Mouse (Mus musculus): ENCODE results near the gene Fuca1. TPM values are rescaled to one million over a fixed set of nuclear protein-coding genes. Genes with fewer than 3 reads are reported as not detected.

Gene Fuca1
- polyA plus RNA-seq (2014; fragmentation: Illumina TruSeq; extraction: RNeasy Lipid Tissue Mini Kit (QIAGEN cat#74804); ENCODE audit: low read depth, low replicate concordance) = 29.1 TPM

GRCm38 (mm10) chr4:135920304-135921241 is at the start of gene Fuca1:
Gene Fuca1 (plus strand): TSS chr4:135920735.

DNA sequence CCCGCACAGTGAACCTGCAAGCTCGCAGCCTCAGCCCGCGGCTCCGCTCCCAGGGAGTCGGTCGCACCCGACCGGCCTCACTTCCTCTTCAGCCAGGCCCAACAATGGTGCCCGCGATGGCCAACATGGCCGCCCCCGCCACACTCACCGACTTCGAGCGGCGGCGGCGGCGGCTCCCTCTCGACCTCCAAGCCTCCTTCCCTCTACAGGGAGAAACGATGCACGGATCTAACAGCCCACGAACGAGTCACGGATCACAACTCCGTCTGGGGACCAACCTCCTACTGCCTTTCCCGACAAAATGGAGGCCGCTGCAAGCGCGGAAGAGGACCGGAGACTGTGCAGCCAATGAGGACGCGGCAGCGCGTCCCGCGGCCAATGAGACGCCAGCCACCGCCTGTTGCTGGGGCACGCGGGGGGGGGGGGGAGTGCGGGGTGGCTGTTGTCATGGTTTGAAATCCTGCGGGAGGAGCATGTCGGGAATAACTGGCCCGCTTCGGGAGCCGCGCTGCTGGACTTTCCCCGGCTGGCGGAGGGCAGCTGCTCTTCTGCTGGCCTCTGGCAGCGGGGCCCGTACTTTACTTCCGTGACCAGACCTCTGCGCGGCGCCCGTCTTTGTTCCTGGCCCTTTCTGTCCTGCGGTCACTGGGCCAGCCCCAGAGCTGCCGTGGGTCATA is 46.9 kb upstream of the Fuca1 start, which contains the start of gene Pnrc2:
Gene Pnrc2 (minus strand): TSS at position 325 of the 677 bp plus-strand sequence.

DNA sequence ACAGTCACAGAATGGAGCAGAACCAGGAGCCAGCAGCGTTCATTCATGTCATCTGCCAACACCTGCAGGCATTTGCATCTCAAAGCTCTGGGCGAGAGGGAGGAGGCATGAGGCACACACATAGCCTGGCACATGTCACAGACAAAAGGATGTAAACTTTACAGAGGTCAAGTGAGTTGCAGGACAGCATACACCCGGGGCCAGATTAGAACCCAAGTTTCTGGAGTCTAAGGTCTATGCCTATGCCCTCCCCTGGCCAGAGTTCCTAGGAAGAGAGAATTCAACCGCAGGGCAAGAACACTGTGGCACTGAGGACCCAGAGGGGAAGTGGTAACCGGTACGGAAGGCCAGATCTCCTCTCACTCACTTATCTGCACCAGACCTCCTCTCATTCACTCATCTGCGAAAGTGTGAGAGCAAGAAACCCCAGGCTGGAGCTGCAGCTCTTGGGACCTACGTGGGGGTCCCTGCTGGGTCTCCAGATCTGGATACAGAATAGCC is 25.4 kb upstream of the Fuca1 start, which contains the start of gene Cnr2:
Gene Cnr2 (plus strand): TSS at position 324 of the 501 bp plus-strand sequence.

GRCm38 (mm10) chr4:135946278-135946658 is 25.7 kb downstream of the Fuca1 start, which contains the start of gene Hmgcl:
Gene Hmgcl (plus strand): TSS chr4:135946448.

GRCm38 (mm10) chr4:135963457-135964193 is 43.1 kb downstream of the Fuca1 start, which contains the start of gene Gale:
Gene Gale (plus strand): TSS chr4:135963727.

DNA sequence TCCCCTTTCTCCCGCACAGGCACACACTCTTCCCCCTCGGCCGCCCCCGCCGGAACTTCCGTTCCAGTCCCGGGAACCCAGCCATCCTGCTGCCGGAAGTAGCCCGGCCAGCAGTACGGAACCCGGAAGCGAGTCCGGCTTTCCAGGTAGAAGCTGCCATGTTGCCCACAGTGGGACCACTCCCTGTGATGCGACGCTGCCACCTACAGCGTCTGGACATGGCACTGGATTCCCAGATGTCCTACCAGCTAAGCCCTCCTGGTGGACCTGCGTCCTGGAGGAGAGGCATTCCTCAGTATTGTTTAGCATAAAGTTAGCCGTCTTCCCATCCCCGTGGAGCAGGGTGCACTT is 52.0 kb downstream of the Fuca1 start, which contains the start of gene Lypla2:
Gene Lypla2 (minus strand): TSS at position 71 of the 351 bp plus-strand sequence.

GRCm38 (mm10) chr4:135986943-135987710 is 66.6 kb downstream of the Fuca1 start, which contains the start of gene Pithd1:
Gene Pithd1 (minus strand): TSS chr4:135987264.

Other genes starting within 250 kb of the Fuca1 start
- not detected for gene Ifnlr1, start 234.4 kb upstream of the Fuca1 start, polyA plus RNA-seq (2014; fragmentation: Illumina TruSeq; extraction: RNeasy Lipid Tissue Mini Kit (QIAGEN cat#74804); ENCODE audit: low read depth, low replicate concordance)
- not detected for gene Il22ra1, start 192.6 kb upstream of the Fuca1 start, polyA plus RNA-seq (2014; fragmentation: Illumina TruSeq; extraction: RNeasy Lipid Tissue Mini Kit (QIAGEN cat#74804); ENCODE audit: low read depth, low replicate concordance)
- gene Myom3, start 161.0 kb upstream of the Fuca1 start, polyA plus RNA-seq (2014; fragmentation: Illumina TruSeq; extraction: RNeasy Lipid Tissue Mini Kit (QIAGEN cat#74804); ENCODE audit: low read depth, low replicate concordance) = not detected
- gene Srsf10, start 65.0 kb upstream of the Fuca1 start, polyA plus RNA-seq (2014; fragmentation: Illumina TruSeq; extraction: RNeasy Lipid Tissue Mini Kit (QIAGEN cat#74804); ENCODE audit: low read depth, low replicate concordance) = 353 TPM
- 569 TPM for gene Pnrc2, start 46.9 kb upstream of the Fuca1 start, polyA plus RNA-seq (2014; fragmentation: Illumina TruSeq; extraction: RNeasy Lipid Tissue Mini Kit (QIAGEN cat#74804); ENCODE audit: low read depth, low replicate concordance)
- 1.1 TPM for gene Cnr2, start 25.3 kb upstream of the Fuca1 start, polyA plus RNA-seq (2014; fragmentation: Illumina TruSeq; extraction: RNeasy Lipid Tissue Mini Kit (QIAGEN cat#74804); ENCODE audit: low read depth, low replicate concordance)
- 6.4 TPM for gene Hmgcl, start 25.7 kb downstream of the Fuca1 start, polyA plus RNA-seq (2014; fragmentation: Illumina TruSeq; extraction: RNeasy Lipid Tissue Mini Kit (QIAGEN cat#74804); ENCODE audit: low read depth, low replicate concordance)
- gene Gale, start 43.0 kb downstream of the Fuca1 start, polyA plus RNA-seq (2014; fragmentation: Illumina TruSeq; extraction: RNeasy Lipid Tissue Mini Kit (QIAGEN cat#74804); ENCODE audit: low read depth, low replicate concordance) = not detected
- 0.52 TPM for gene Lypla2, start 51.9 kb downstream of the Fuca1 start, polyA plus RNA-seq (2014; fragmentation: Illumina TruSeq; extraction: RNeasy Lipid Tissue Mini Kit (QIAGEN cat#74804); ENCODE audit: low read depth, low replicate concordance)
- gene Pithd1, start 66.5 kb downstream of the Fuca1 start, polyA plus RNA-seq (2014; fragmentation: Illumina TruSeq; extraction: RNeasy Lipid Tissue Mini Kit (QIAGEN cat#74804); ENCODE audit: low read depth, low replicate concordance) = 60.1 TPM
- 27.4 TPM for gene Eloa, start 101.0 kb downstream of the Fuca1 start, polyA plus RNA-seq (2014; fragmentation: Illumina TruSeq; extraction: RNeasy Lipid Tissue Mini Kit (QIAGEN cat#74804); ENCODE audit: low read depth, low replicate concordance)
- gene Rpl11, start 132.7 kb downstream of the Fuca1 start, polyA plus RNA-seq (2014; fragmentation: Illumina TruSeq; extraction: RNeasy Lipid Tissue Mini Kit (QIAGEN cat#74804); ENCODE audit: low read depth, low replicate concordance) = 283 TPM
- gene Id3, start 222.8 kb downstream of the Fuca1 start, polyA plus RNA-seq (2014; fragmentation: Illumina TruSeq; extraction: RNeasy Lipid Tissue Mini Kit (QIAGEN cat#74804); ENCODE audit: low read depth, low replicate concordance) = 8.3 TPM